Mouse (Mus musculus): Measurements from ENCODE around the gene Atg2b. TPM values are rescaled to one million over a fixed set of nuclear protein-coding genes. Genes with fewer than 3 reads are reported as not detected.
A peak's percentile ranks its signal among the peaks of the same experiment; 100 is the strongest.

Gene Atg2b
- polyA plus RNA-seq, 1 experiment from 2014 or later: 6.8 TPM

- H3K27me3 ChIP-seq (replicated peaks): peaks cover 3% of the 10 kb centered on the region; the same call in 1 of the 2 replicates
- H3K9ac ChIP-seq: no peak within 1 kb of the TSS
- peak within 1 kb of the TSS; percentile 17 for H3K4me3 ChIP-seq
- H3K9me3 ChIP-seq: no peaks in the 10 kb centered on the region
- peaks cover 5% of the 10 kb centered on the region for H3K36me3 ChIP-seq
- H3K27ac ChIP-seq (replicated peaks): no peak within 1 kb of the TSS
- WGBS: 12% methylated on average over 22 of the region's 22 CpGs
- H3K4me2 ChIP-seq: peak within 1 kb of the TSS; percentile 56
- peak; percentile 93 for ATAC-seq (ENCODE audit: extremely low read depth, insufficient number of reproducible peaks, low FRiP score, low TSS enrichment)
- peaks cover 8% of the 10 kb centered on the region for H3K4me1 ChIP-seq
These were observed 20.9 kb upstream of the Atg2b start, which contains the start of gene Ak7 for GRCm38 (mm10) chr12:105705799-105706487. TSS of gene Ak7 (plus strand) at chr12:105705976.

GRCm38 (mm10) chr12:105700433-105700832, 15.4 kb upstream of the Atg2b start:
- Histone ChIP-seq H3K27ac (replicated peaks) (no peak overlapping the region), H3K36me3 (peaks cover 26% of the 10 kb centered on the region), H3K9ac (no peak overlapping the region), H3K4me2 (no peak overlapping the region), H3K4me1 (peaks cover 3% of the 10 kb centered on the region), H3K27me3 (replicated peaks) (no peaks in the 10 kb centered on the region), H3K4me3 (no peak overlapping the region), H3K9me3 (no peaks in the 10 kb centered on the region)
- 89% methylated on average over 12 of the region's 12 CpGs for WGBS
- no peak for ATAC-seq (ENCODE audit: extremely low read depth, insufficient number of reproducible peaks, low FRiP score, low TSS enrichment)

GRCm38 (mm10) chr12:105697104-105697780, 12.2 kb upstream of the Atg2b start:
- WGBS: 87% methylated on average over 8 of the region's 8 CpGs
- Histone ChIP-seq H3K27ac (replicated peaks) (no peak overlapping the region), H3K27me3 (replicated peaks) (no peaks in the 10 kb centered on the region), H3K36me3 (peaks cover 44% of the 10 kb centered on the region), H3K4me2 (no peak overlapping the region), H3K4me1 (no peaks in the 10 kb centered on the region), H3K4me3 (no peak overlapping the region), H3K9ac (no peak overlapping the region), H3K9me3 (no peaks in the 10 kb centered on the region)
- no peak for ATAC-seq (ENCODE audit: extremely low read depth, insufficient number of reproducible peaks, low FRiP score, low TSS enrichment)

DNA sequence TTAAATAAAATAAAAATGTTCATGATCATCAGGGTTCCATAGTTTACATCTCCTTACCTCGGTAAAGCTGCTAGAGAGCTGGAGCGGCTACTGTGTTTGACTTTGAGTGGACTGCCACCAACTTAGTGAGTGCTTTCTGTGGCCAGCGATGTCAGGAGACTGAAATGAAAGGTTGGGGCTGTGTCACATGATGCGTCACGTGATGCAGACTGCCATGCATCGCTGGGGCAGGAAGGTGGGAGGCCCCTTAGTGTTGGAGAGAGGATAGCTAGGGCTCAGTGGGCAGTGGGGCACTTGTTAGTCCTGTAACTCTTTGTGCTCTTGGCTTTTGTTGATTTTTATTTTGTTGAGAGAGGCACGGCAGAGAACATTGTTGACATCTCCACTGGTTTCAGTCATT, 10.8 kb upstream of the Atg2b start:
- Histone ChIP-seq H3K9me3 (no peaks in the 10 kb centered on the region), H3K4me1 (no peaks in the 10 kb centered on the region), H3K36me3 (peaks cover 48% of the 10 kb centered on the region), H3K27me3 (replicated peaks) (no peaks in the 10 kb centered on the region), H3K4me3 (no peak overlapping the region), H3K4me2 (no peak overlapping the region), H3K27ac (replicated peaks) (no peak overlapping the region), H3K9ac (no peak overlapping the region)
- WGBS: 74% methylated on average over 7 of the region's 7 CpGs
- no peak for ATAC-seq (ENCODE audit: extremely low read depth, insufficient number of reproducible peaks, low FRiP score, low TSS enrichment)

- H3K27me3 ChIP-seq (replicated peaks): no peaks in the 10 kb centered on the region
- H3K9ac ChIP-seq: no peak overlapping the region
- H3K36me3 ChIP-seq: peaks cover 49% of the 10 kb centered on the region
- WGBS: 92% methylated on average over 2 of the region's 2 CpGs
- H3K27ac ChIP-seq (replicated peaks): no peak overlapping the region
- no peaks in the 10 kb centered on the region for H3K9me3 ChIP-seq
- no peak overlapping the region for H3K4me2 ChIP-seq
- no peaks in the 10 kb centered on the region for H3K4me1 ChIP-seq
- no peak for ATAC-seq (ENCODE audit: extremely low read depth, insufficient number of reproducible peaks, low FRiP score, low TSS enrichment)
- H3K4me3 ChIP-seq: no peak overlapping the region
These were observed 9.0 kb upstream of the Atg2b start for GRCm38 (mm10) chr12:105694021-105694420.

GRCm38 (mm10) chr12:105689435-105689834, 4.4 kb upstream of the Atg2b start:
- no peaks in the 10 kb centered on the region for H3K27me3 ChIP-seq (replicated peaks)
- WGBS: 84% methylated on average over 13 of the region's 13 CpGs
- H3K9ac ChIP-seq: no peak overlapping the region
- no peak overlapping the region for H3K4me3 ChIP-seq
- H3K9me3 ChIP-seq: no peaks in the 10 kb centered on the region
- ATAC-seq (ENCODE audit: extremely low read depth, insufficient number of reproducible peaks, low FRiP score, low TSS enrichment): no peak
- H3K27ac ChIP-seq (replicated peaks): no peak overlapping the region
- peaks cover 11% of the 10 kb centered on the region for H3K4me1 ChIP-seq
- peaks cover 43% of the 10 kb centered on the region for H3K36me3 ChIP-seq
- no peak overlapping the region for H3K4me2 ChIP-seq

DNA sequence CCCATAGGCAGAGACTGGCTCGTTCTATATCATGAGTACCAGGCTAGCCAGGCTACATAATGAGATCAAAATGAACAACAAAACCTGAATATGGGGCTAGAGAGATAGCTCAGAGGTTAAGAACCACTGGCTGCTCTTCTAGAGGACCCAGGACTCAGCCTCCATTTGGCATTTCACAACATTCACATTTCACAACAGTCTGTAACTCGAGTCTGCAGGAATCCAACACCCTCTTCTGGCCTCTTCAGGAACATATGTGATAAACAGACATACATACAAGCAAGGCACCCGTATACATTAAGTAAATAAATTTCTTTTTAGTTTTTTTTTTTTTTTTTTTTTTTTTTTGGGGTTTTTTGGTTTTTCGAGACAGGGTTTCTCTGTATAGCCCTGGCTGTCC, 3.5 kb upstream of the Atg2b start:
- Histone ChIP-seq H3K27ac (replicated peaks) (no peak overlapping the region), H3K4me1 (peaks cover 15% of the 10 kb centered on the region), H3K9ac (no peak overlapping the region), H3K9me3 (no peaks in the 10 kb centered on the region), H3K4me2 (no peak overlapping the region), H3K4me3 (no peak overlapping the region), H3K27me3 (replicated peaks) (no peaks in the 10 kb centered on the region), H3K36me3 (peaks cover 34% of the 10 kb centered on the region)
- no peak for ATAC-seq (ENCODE audit: extremely low read depth, insufficient number of reproducible peaks, low FRiP score, low TSS enrichment)
- 86% methylated on average over 4 of the region's 4 CpGs for WGBS

GRCm38 (mm10) chr12:105687416-105687815, 2.4 kb upstream of the Atg2b start:
- Histone ChIP-seq H3K4me3 (no peak overlapping the region), H3K9ac (no peak overlapping the region), H3K27me3 (replicated peaks) (no peaks in the 10 kb centered on the region), H3K9me3 (no peaks in the 10 kb centered on the region), H3K4me2 (no peak overlapping the region), H3K27ac (replicated peaks) (no peak overlapping the region), H3K4me1 (peaks cover 27% of the 10 kb centered on the region), H3K36me3 (peaks cover 27% of the 10 kb centered on the region)
- no peak for ATAC-seq (ENCODE audit: extremely low read depth, insufficient number of reproducible peaks, low FRiP score, low TSS enrichment)
- 78% methylated on average over 4 of the region's 4 CpGs for WGBS

DNA sequence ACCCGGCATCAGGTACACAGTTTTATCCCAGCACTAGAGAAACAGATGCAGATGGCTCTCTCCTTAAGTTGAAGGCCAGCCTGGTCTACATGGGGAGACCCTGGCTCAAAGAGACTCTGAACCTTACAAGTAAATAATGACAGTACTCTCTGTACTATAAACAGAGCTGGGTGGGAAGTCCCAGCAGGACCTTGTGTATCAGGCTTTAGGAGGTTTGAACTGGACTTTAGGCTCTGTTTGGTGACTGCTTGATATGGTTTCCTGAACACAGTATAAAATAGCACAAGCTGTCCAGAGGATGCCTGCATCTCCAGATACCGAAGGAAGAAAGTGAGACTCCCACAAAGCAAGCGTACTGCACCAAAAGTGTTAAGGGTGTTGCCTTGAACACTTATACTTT, 1.8 kb upstream of the Atg2b start:
- Histone ChIP-seq H3K4me1 (peaks cover 32% of the 10 kb centered on the region), H3K27ac (replicated peaks) (no peak overlapping the region), H3K27me3 (replicated peaks) (no peaks in the 10 kb centered on the region), H3K36me3 (peaks cover 20% of the 10 kb centered on the region), H3K4me3 (peak overlapping the region; percentile 99; the same call in 1 of the 2 replicates), H3K9ac (0 out of 2 replicates have a peak overlapping the region, but pooled peaks have one; percentile 97), H3K9me3 (no peaks in the 10 kb centered on the region), H3K4me2 (peak overlapping the region; percentile 96)
- ATAC-seq (ENCODE audit: extremely low read depth, insufficient number of reproducible peaks, low FRiP score, low TSS enrichment): no peak
- WGBS: 81% methylated on average over 3 of the region's 3 CpGs

GRCm38 (mm10) chr12:105683933-105684901, 794 bp downstream of the Atg2b start, which contains the start of gene Gskip:
TSS of gene Gskip (plus strand) at chr12:105684829.
- Histone ChIP-seq H3K9ac (peak within 1 kb of the TSS; percentile 97), H3K36me3 (peaks cover 1% of the 10 kb centered on the region; the same call in 1 of the 2 replicates), H3K9me3 (no peaks in the 10 kb centered on the region), H3K4me3 (peak within 1 kb of the TSS; percentile 99), H3K4me1 (peaks cover 36% of the 10 kb centered on the region), H3K27me3 (replicated peaks) (no peaks in the 10 kb centered on the region), H3K27ac (replicated peaks) (peak within 1 kb of the TSS; percentile 94), H3K4me2 (peak within 1 kb of the TSS; percentile 96)
- WGBS: 2% methylated on average over 41 of the region's 41 CpGs
- ATAC-seq (ENCODE audit: extremely low read depth, insufficient number of reproducible peaks, low FRiP score, low TSS enrichment): peak; percentile 42

- no peak overlapping the region for H3K27ac ChIP-seq (replicated peaks)
- no peak overlapping the region for H3K4me3 ChIP-seq
- H3K4me2 ChIP-seq: no peak overlapping the region
- no peak overlapping the region for H3K9ac ChIP-seq
- 93% methylated on average over 3 of the region's 3 CpGs for WGBS
- ATAC-seq (ENCODE audit: extremely low read depth, insufficient number of reproducible peaks, low FRiP score, low TSS enrichment): no peak
- no peaks in the 10 kb centered on the region for H3K9me3 ChIP-seq
- H3K27me3 ChIP-seq (replicated peaks): no peaks in the 10 kb centered on the region
- H3K36me3 ChIP-seq: peaks cover 16% of the 10 kb centered on the region
- H3K4me1 ChIP-seq: peaks cover 23% of the 10 kb centered on the region
These were observed 6.2 kb downstream of the Atg2b start for GRCm38 (mm10) chr12:105678762-105679161.
